Mouse (Mus musculus) G1E (cell line): Measurements from ENCODE around the gene Kank1. TPM values are rescaled to one million over a fixed set of nuclear protein-coding genes. Genes with fewer than 3 reads are reported as not detected.

ENCODE experiments used
- ATAC-seq: 2 replicates; pipeline ENCODE4 v1.8.0; 2016; ENCODE audit warnings: mild to moderate bottlenecking; ENCODE audit not compliant: insufficient number of reproducible peaks, poor library complexity, low FRiP score, severe bottlenecking; ENCODE audit errors: extremely low read depth
- DNase-seq: peaks from one replicate; pipeline ENCODE4 v3.0.0; 2012; ENCODE audit warnings: low spot score
- H3K27me3 ChIP-seq: 2 replicates; pipeline ENCODE4 v1.6.1; 2012; ENCODE audit warnings: mild to moderate bottlenecking, low read length, inconsistent platforms; ENCODE audit not compliant: insufficient read depth
- H3K36me3 ChIP-seq: replicated peaks from 2 replicates; pipeline ENCODE3; 2012; ENCODE audit warnings: mild to moderate bottlenecking, inconsistent platforms
- H3K4me1 ChIP-seq: 2 replicates; pipeline ENCODE4 v1.6.1; 2012; ENCODE audit warnings: low read depth, low read length, inconsistent platforms, mixed read lengths; ENCODE audit not compliant: insufficient read depth
- H3K4me3 ChIP-seq: 2 replicates; pipeline ENCODE4 v1.5.1; 2012; ENCODE audit warnings: low read depth, mild to moderate bottlenecking, inconsistent platforms, low read length, moderate library complexity, mixed read lengths
- H3K9me3 ChIP-seq: replicated peaks from 2 replicates; pipeline ENCODE4 v1.6.1; 2012; ENCODE audit warnings: inconsistent platforms
- CTCF ChIP-seq: IDR thresholded peaks from 2 replicates; pipeline ENCODE4 v1.5.1; 2012; ENCODE audit warnings: low read depth, low read length, inconsistent platforms, mixed read lengths
- GATA1 ChIP-seq: IDR thresholded peaks from 2 replicates; pipeline ENCODE4 v1.6.1; 2012; ENCODE audit warnings: borderline replicate concordance, low read length, inconsistent platforms, mixed read lengths
- GATA2 ChIP-seq: IDR thresholded peaks from 2 replicates; pipeline ENCODE4 v1.6.1; 2012; ENCODE audit warnings: low read depth, low read length, inconsistent platforms, borderline replicate concordance
- POLR2AphosphoS5 ChIP-seq: IDR thresholded peaks from 2 replicates; pipeline ENCODE4 v1.6.1; 2012; ENCODE audit warnings: low read depth, low read length, inconsistent platforms; ENCODE audit not compliant: insufficient replicate concordance
- TAL1 ChIP-seq: conservative IDR thresholded peaks from 2 replicates; pipeline ENCODE4 v1.6.1; 2012; ENCODE audit warnings: low read depth, low read length, inconsistent platforms, mixed read lengths
- polyA plus RNA-seq: library from polyadenylated mRNA; stranded (reverse); fragments of >175 nt; gene quantifications from 2 replicates; pipeline ENCODE4 v1.2.3, GENCODE M21; 2012
- total RNA-seq, 2 experiments: library from RNA; stranded (forward) in 1 of 2; stranded (reverse) in 1 of 2; fragments of 200-1000 nt in 1 of 2; fragments of >200 nt in 1 of 2; fragmentation: Nextera tagmentation in 1 of 2; gene quantifications; 2 replicates each; pipeline ENCODE4 v1.2.3; 2014 to 2017

Gene Kank1
- total RNA-seq (2014; fragmentation: Nextera tagmentation) (not detected in 2 replicates), total RNA-seq (2017) (0.22 TPM in 1 of 2 replicates, not detected in the other), polyA plus RNA-seq (not detected in 2 replicates)

GRCm38 (mm10) chr19:25236596-25237491, at the start of gene Kank1:
Gene Kank1 (plus strand): TSS chr19:25236975.
- no peak for ATAC-seq
- peaks cover 48% of the 10 kb centered on the region for H3K9me3 ChIP-seq
- DNase-seq: no peak
- no peaks in the 10 kb centered on the region for H3K4me1 ChIP-seq
- H3K4me3 ChIP-seq: no peak within 1 kb of the TSS; the same call in 1 of the 2 replicates
- H3K36me3 ChIP-seq: no peaks in the 10 kb centered on the region
- no peaks in the 10 kb centered on the region; the same call in 1 of the 2 replicates for H3K27me3 ChIP-seq
- no peak for TF ChIP-seq TAL1
- TF ChIP-seq GATA1: no peak
- TF ChIP-seq POLR2AphosphoS5: no peak
- TF ChIP-seq GATA2: no peak
- TF ChIP-seq CTCF: no peak

GRCm38 (mm10) chr19:25187681-25188080, 49.1 kb upstream of the Kank1 start:
- Histone ChIP-seq H3K9me3 (peaks cover 71% of the 10 kb centered on the region), H3K4me3 (peak overlapping the region; percentile 30; the same call in 1 of the 2 replicates), H3K36me3 (no peaks in the 10 kb centered on the region), H3K27me3 (no peaks in the 10 kb centered on the region), H3K4me1 (no peaks in the 10 kb centered on the region)
- DNase-seq (no peak), ATAC-seq (no peak)
- TF ChIP-seq POLR2AphosphoS5 (no peak), GATA1 (no peak), TAL1 (no peak), CTCF (no peak), GATA2 (no peak)

GRCm38 (mm10) chr19:25193751-25194150, 43.0 kb upstream of the Kank1 start:
- peaks cover 66% of the 10 kb centered on the region for H3K9me3 ChIP-seq
- no peaks in the 10 kb centered on the region for H3K36me3 ChIP-seq
- no peak for DNase-seq
- no peaks in the 10 kb centered on the region for H3K4me1 ChIP-seq
- H3K27me3 ChIP-seq: no peaks in the 10 kb centered on the region
- TF ChIP-seq POLR2AphosphoS5 (no peak), GATA2 (no peak), CTCF (no peak), TAL1 (no peak), GATA1 (no peak)
- no peak for ATAC-seq
- no peak overlapping the region for H3K4me3 ChIP-seq

- DNase-seq (no peak), ATAC-seq (no peak)
- no peak for TF ChIP-seq POLR2AphosphoS5
- TF ChIP-seq TAL1: no peak
- TF ChIP-seq GATA2: no peak
- Histone ChIP-seq H3K4me3 (no peak overlapping the region), H3K9me3 (peaks cover 54% of the 10 kb centered on the region), H3K4me1 (no peaks in the 10 kb centered on the region), H3K27me3 (no peaks in the 10 kb centered on the region), H3K36me3 (no peaks in the 10 kb centered on the region)
Measured at GRCm38 (mm10) chr19:25200081-25200860, 36.5 kb upstream of the Kank1 start.

- H3K27me3 ChIP-seq: no peaks in the 10 kb centered on the region
- TF ChIP-seq CTCF (no peak), TAL1 (no peak), POLR2AphosphoS5 (no peak), GATA2 (no peak), GATA1 (no peak)
- H3K36me3 ChIP-seq: no peaks in the 10 kb centered on the region
- H3K4me1 ChIP-seq: no peaks in the 10 kb centered on the region
- DNase-seq (no peak), ATAC-seq (no peak)
- no peak overlapping the region for H3K4me3 ChIP-seq
- peaks cover 52% of the 10 kb centered on the region for H3K9me3 ChIP-seq
Measured at GRCm38 (mm10) chr19:25203077-25203476, 33.7 kb upstream of the Kank1 start.

- DNase-seq (no peak), ATAC-seq (no peak)
- H3K4me3 ChIP-seq: no peak overlapping the region
- no peak for TF ChIP-seq POLR2AphosphoS5
- TF ChIP-seq CTCF: no peak
- TF ChIP-seq GATA1: no peak
- no peak for TF ChIP-seq GATA2
- no peak for TF ChIP-seq TAL1
- H3K4me1 ChIP-seq: no peaks in the 10 kb centered on the region
- peaks cover 56% of the 10 kb centered on the region for H3K9me3 ChIP-seq
- H3K27me3 ChIP-seq: no peaks in the 10 kb centered on the region
- no peaks in the 10 kb centered on the region for H3K36me3 ChIP-seq
Measured at GRCm38 (mm10) chr19:25206969-25207368, 29.8 kb upstream of the Kank1 start.
